Comparison of ENCODE assay signal across 9 mouse cellular contexts in genomic region chr14:124675654-124676505, GRCm38 (mm10). TPM values are rescaled to one million over a fixed set of nuclear protein-coding genes. Genes with fewer than 3 reads are reported as not detected.
DNase-seq lines count a peak whose midpoint lies in the region; ATAC-seq lines count a peak whose summit lies in the region.
"Had no signal": no experiment of that assay in that cellular context is flagged by ENCODE, and none has a peak within 500 bp of the region (broad histone marks: within the 10 kb centered on the region; RNA-seq: fewer than 3 reads in every experiment).

No protein-coding gene starts in this region.

- peaks cover 23% of the 10 kb centered on the region for H3K27me3 ChIP-seq in heart, embryonic 13.5 days (replicated peaks)
- no peaks in the 10 kb centered on the region for H3K27me3 ChIP-seq in neural tube, embryonic 11.5 days (ENCODE audit: control insufficient read depth, insufficient read depth, low read length)

- 23% methylated on average over 23 of the region's 23 CpGs for WGBS in heart, embryonic 13.5 days
- 9% methylated on average over 23 of the region's 23 CpGs for WGBS in neural tube, embryonic 11.5 days

- peak overlapping the region; percentile 88 for H3K4me2 ChIP-seq in heart, embryonic 13.5 days
- H3K4me2 ChIP-seq in neural tube, embryonic 11.5 days (ENCODE audit: low read depth) = peak overlapping the region; percentile 83

- H3K27ac ChIP-seq in heart, embryonic 13.5 days (replicated peaks) = no peak overlapping the region
- H3K27ac ChIP-seq in neural tube, embryonic 11.5 days (ENCODE audit: low read depth, low read length) = no peak overlapping the region

- intact Hi-C loops in heart, postnatal 14 days (cut with DNase I) = loop anchor here (10.0 kb wide), 1 partner anchor 111 kb away; no protein-coding TSS in a partner anchor

- no peak for ATAC-seq in heart, embryonic 13.5 days (ENCODE audit: extremely low read depth, insufficient number of reproducible peaks, low FRiP score, low TSS enrichment)
- peak; percentile 28 for ATAC-seq in neural tube, embryonic 11.5 days (ENCODE audit: insufficient read depth, low FRiP score, low TSS enrichment)

- H3K4me1 ChIP-seq in heart, embryonic 13.5 days = peaks cover 12% of the 10 kb centered on the region
- H3K4me1 ChIP-seq in neural tube, embryonic 11.5 days (ENCODE audit: control insufficient read depth, insufficient read depth, low read length) = peaks cover 12% of the 10 kb centered on the region

- DNase-seq in heart, adult 18-20 months = peak; percentile 3 to 24
- DNase-seq in heart, postnatal 14 days = no peak
- peak; percentile 61 to 70 for DNase-seq in cerebellum, postnatal 36 days
- DNase-seq in left cerebral cortex, adult 18-20 months (ENCODE audit: low spot score in 2 of 2) = peak; percentile 27 to 42
- DNase-seq in neural tube, embryonic 11.5 days (ENCODE audit: low spot score) = peak; percentile 46
- DNase-seq in urinary bladder, postnatal 25 days (ENCODE audit: low spot score) = no peak
- no peak for DNase-seq in lung, postnatal 14 days

- H3K36me3 ChIP-seq in heart, embryonic 13.5 days = no peaks in the 10 kb centered on the region
- no peaks in the 10 kb centered on the region for H3K36me3 ChIP-seq in neural tube, embryonic 11.5 days (ENCODE audit: control insufficient read depth, insufficient read depth, low read length)

- H3K4me3 ChIP-seq in heart, embryonic 13.5 days = peak overlapping the region; percentile 56
- peak overlapping the region; percentile 42 for H3K4me3 ChIP-seq in neural tube, embryonic 11.5 days (ENCODE audit: low read depth, low read length)

- H3K9me3 ChIP-seq in heart, embryonic 13.5 days = no peaks in the 10 kb centered on the region
- no peaks in the 10 kb centered on the region for H3K9me3 ChIP-seq in neural tube, embryonic 11.5 days (ENCODE audit: control insufficient read depth, low read length)

- peak overlapping the region; percentile 77 for H3K9ac ChIP-seq in heart, embryonic 13.5 days
- H3K9ac ChIP-seq in neural tube, embryonic 11.5 days (ENCODE audit: low read length) = peak overlapping the region; percentile 43

RNA-seq across cellular contexts. Expression of gene Fgf14, which starts 1.0 kb away (rescaled TPM):
- total RNA-seq in heart, adult 18-20 months (2021) = 1 to 10 TPM; 1.7 to 2.0 TPM
- total RNA-seq in heart, postnatal 14 days (2021) = 1 to 10 TPM; 1.4 to 1.5 TPM
- 1.6 and 1.8 TPM in 2 replicates for polyA plus RNA-seq in heart, embryonic 13.5 days (2015; fragmentation: Nextera tagmentation; extraction: Ambion mirVana)
- total RNA-seq in left cerebral cortex, adult 18-20 months (2021) = 10 to 100 TPM; 53.5 to 54.5 TPM
- polyA plus RNA-seq in neural tube, embryonic 11.5 days (2014; fragmentation: Nextera tagmentation; extraction: Ambion mirVana) = 6.0 and 7.5 TPM in 2 replicates
- total RNA-seq: common myeloid progenitor, adult 5-6 weeks had no signal

Comparison
In these comparisons a context has a peak if more than half of its experiments do, and no peak if none do; other contexts are left out.
1. DNase-seq: peak in heart, adult 18-20 months (2 of 2), cerebellum, postnatal 36 days (2 of 2), left cerebral cortex, adult 18-20 months (2 of 2) and neural tube, embryonic 11.5 days (single experiment); none in heart, postnatal 14 days (0 of 2), urinary bladder, postnatal 25 days (single experiment) and lung, postnatal 14 days (single experiment).
2. RNA of gene Fgf14, which starts 1.0 kb away (total RNA-seq): 53.5 to 54.5 TPM in left cerebral cortex, adult 18-20 months; 1.7 to 2.0 TPM in heart, adult 18-20 months and 1.4 to 1.5 TPM in heart, postnatal 14 days; every median in the first group is over 10 times any median in the second.